Mouse (Mus musculus) CH12.LX (cell line): ENCODE measurements at regions not wholly inside any gene's neighbourhood (a gene's known extent, or its start where the extent isn't known, plus 50 kb on each side); places are given as distances from the start of the nearest gene placed in this dataset.
A peak's percentile ranks its signal among the peaks of the same experiment; 100 is the strongest.

Experiments used
- DNase-seq: peaks from one replicate; pipeline ENCODE4 v3.0.0-alpha.2; 2013; ENCODE audit errors: extremely low read depth
- H3K27ac ChIP-seq: 2 replicates; pipeline ENCODE4 v1.5.1; 2012; ENCODE audit warnings: low read depth, mild to moderate bottlenecking, control low read depth, moderate library complexity; ENCODE audit not compliant: insufficient read depth
- H3K27me3 ChIP-seq: replicated peaks from 2 replicates; pipeline ENCODE3; 2012; ENCODE audit warnings: inconsistent platforms
- H3K36me3 ChIP-seq, 2 experiments: replicated peaks in 1 of 2; 2 replicates each; pipeline versions ENCODE3 to v1.6.1; 2012; ENCODE audit warnings: inconsistent platforms in 1 of 2, low read length in 1 of 2, mild to moderate bottlenecking in 1 of 2, mixed read lengths in 1 of 2, moderate library complexity in 1 of 2; ENCODE audit not compliant: control insufficient read depth in 1 of 2, insufficient read depth in 1 of 2
- H3K4me1 ChIP-seq, 2 experiments: 2 replicates each; pipeline ENCODE4 v1.6.1; 2012; ENCODE audit warnings: inconsistent platforms in 1 of 2, moderate library complexity in 1 of 2; ENCODE audit not compliant: insufficient read depth in 2 of 2, control insufficient read depth in 1 of 2
- H3K4me2 ChIP-seq: 2 replicates; pipeline ENCODE4 v1.6.1; 2012; ENCODE audit warnings: low read depth, mild to moderate bottlenecking, control low read depth; ENCODE audit not compliant: poor library complexity, insufficient read depth, severe bottlenecking
- H3K4me3 ChIP-seq, 3 experiments: fragments of 150-350 bp in 1 of 3; sonication (generic) in 1 of 3; replicated peaks in 1 of 3; 2 replicates each; pipeline versions ENCODE3 to v1.5.1; 2011 to 2012; ENCODE audit warnings: low read depth in 2 of 3, low read length in 2 of 3, mild to moderate bottlenecking in 2 of 3, moderate library complexity in 2 of 3, control low read depth in 1 of 3, improper control_type of control experiment in 1 of 3, inconsistent platforms in 1 of 3, mixed read lengths in 1 of 3; ENCODE audit not compliant: poor library complexity in 1 of 3
- H3K79me2 ChIP-seq: replicated peaks from 2 replicates; pipeline ENCODE4 v1.6.1; 2012; ENCODE audit warnings: mild to moderate bottlenecking, moderate library complexity; ENCODE audit not compliant: control insufficient read depth, poor library complexity, insufficient read depth, severe bottlenecking; ENCODE audit errors: extremely low read depth
- H3K9ac ChIP-seq: 2 replicates; pipeline ENCODE4 v1.6.1; 2012; ENCODE audit warnings: low read depth, mild to moderate bottlenecking, control low read depth, moderate library complexity; ENCODE audit not compliant: insufficient read depth
- H3K9me3 ChIP-seq: replicated peaks from 2 replicates; pipeline ENCODE3; 2012; ENCODE audit warnings: low read length, inconsistent platforms, mixed read lengths
- BHLHE40 ChIP-seq: IDR thresholded peaks from 2 replicates; pipeline ENCODE4 v1.6.1; 2011; ENCODE audit warnings: mild to moderate bottlenecking, low read depth, low read length, improper control_type of control experiment
- CHD2 ChIP-seq: IDR thresholded peaks from 2 replicates; pipeline ENCODE4 v1.6.1; 2011; ENCODE audit warnings: low read length, improper control_type of control experiment
- E2F4 ChIP-seq: IDR thresholded peaks from 2 replicates; pipeline ENCODE4 v1.6.1; 2011; ENCODE audit warnings: low read depth, low read length, improper control_type of control experiment; ENCODE audit not compliant: insufficient replicate concordance
- EP300 ChIP-seq: IDR thresholded peaks from 2 replicates; pipeline ENCODE4 v1.6.1; 2011; ENCODE audit warnings: low read length, improper control_type of control experiment
- ETS1 ChIP-seq: conservative IDR thresholded peaks from 2 replicates; pipeline ENCODE4 v1.6.1; 2012; ENCODE audit warnings: low read depth, mild to moderate bottlenecking, inconsistent platforms, low read length, improper control_type of control experiment, moderate library complexity
- GABPA ChIP-seq: IDR thresholded peaks from 2 replicates; pipeline ENCODE4 v1.6.1; 2012; ENCODE audit warnings: low read depth, low read length, improper control_type of control experiment, inconsistent platforms; ENCODE audit not compliant: insufficient replicate concordance
- HCFC1 ChIP-seq: IDR thresholded peaks from 2 replicates; pipeline ENCODE4 v1.6.1; 2012; ENCODE audit warnings: low read depth, mild to moderate bottlenecking, inconsistent platforms, low read length, improper control_type of control experiment
- IRF4 ChIP-seq: IDR thresholded peaks from 2 replicates; pipeline ENCODE4 v1.6.1; 2014; ENCODE audit warnings: low read depth, mild to moderate bottlenecking, inconsistent platforms, low read length, improper control_type of control experiment
- KAT2A ChIP-seq: IDR thresholded peaks from 2 replicates; pipeline ENCODE4 v1.6.1; 2012; ENCODE audit warnings: low read length, improper control_type of control experiment, inconsistent platforms; ENCODE audit not compliant: insufficient replicate concordance
- MAFK ChIP-seq: IDR thresholded peaks from 2 replicates; pipeline ENCODE4 v1.6.1; 2011; ENCODE audit warnings: low read length, improper control_type of control experiment; ENCODE audit not compliant: insufficient replicate concordance
- MEF2A ChIP-seq: IDR thresholded peaks from 2 replicates; pipeline ENCODE4 v1.6.1; 2014; ENCODE audit warnings: low read depth, mild to moderate bottlenecking, inconsistent platforms, low read length, improper control_type of control experiment, borderline replicate concordance
- NRF1 ChIP-seq: IDR thresholded peaks from 2 replicates; pipeline ENCODE4 v1.6.1; 2014; ENCODE audit warnings: low read depth, mild to moderate bottlenecking, inconsistent platforms, low read length, improper control_type of control experiment, moderate library complexity
- PAX5 ChIP-seq: IDR thresholded peaks from 2 replicates; pipeline ENCODE4 v1.6.1; 2012; ENCODE audit warnings: low read length, inconsistent platforms, mixed read lengths
- POLR2A ChIP-seq: IDR thresholded peaks from 2 replicates; pipeline ENCODE4 v1.6.1; 2011; ENCODE audit warnings: low read depth, mild to moderate bottlenecking, improper control_type of control experiment, low read length
- SMC3 ChIP-seq: IDR thresholded peaks from 2 replicates; pipeline ENCODE4 v1.6.1; 2011; ENCODE audit warnings: low read depth, low read length, improper control_type of control experiment
- TBP ChIP-seq: conservative IDR thresholded peaks from 2 replicates; pipeline ENCODE4 v1.6.1; 2011; ENCODE audit warnings: low read depth, low read length, improper control_type of control experiment
- TCF12 ChIP-seq: IDR thresholded peaks from 2 replicates; pipeline ENCODE4 v1.6.1; 2014; ENCODE audit warnings: low read depth, mild to moderate bottlenecking, inconsistent platforms, low read length, improper control_type of control experiment
- USF2 ChIP-seq: conservative IDR thresholded peaks from 2 replicates; pipeline ENCODE4 v1.6.1; 2011; ENCODE audit warnings: low read depth, low read length, improper control_type of control experiment
- ZC3H11A ChIP-seq: IDR thresholded peaks from 2 replicates; pipeline ENCODE4 v1.6.1; 2012; ENCODE audit warnings: low read depth, mild to moderate bottlenecking, inconsistent platforms, low read length, improper control_type of control experiment
- ZMIZ1 ChIP-seq: IDR thresholded peaks from 2 replicates; pipeline ENCODE4 v1.6.1; 2012; ENCODE audit warnings: low read depth, mild to moderate bottlenecking, inconsistent platforms, low read length, improper control_type of control experiment
- ZNF384 ChIP-seq: IDR thresholded peaks from 2 replicates; pipeline ENCODE4 v1.6.1; 2012; ENCODE audit warnings: low read depth, low read length, improper control_type of control experiment, inconsistent platforms
- dilution Hi-C: fragments of 300-500 bp; cut with MboI; formaldehyde crosslinking; loops from 2 replicates; pipeline ENCODE4 v1.14.3; 2020; ENCODE audit warnings: low sequenced_read_pairs; ENCODE audit not compliant: extremely low pct_unique_long_range_greater_than_20kb, extremely low pct_ligation_motif_present
- in situ Hi-C: fragments of 300-500 bp; cut with MboI; formaldehyde crosslinking; loops from 3 replicates; pipeline ENCODE4 v1.14.3; 2019; ENCODE audit warnings: low sequenced_read_pairs, low pct_ligation_motif_present, low pct_unique_long_range_greater_than_20kb, mixed read lengths

- Histone ChIP-seq H3K4me3 (no peak overlapping the region), H3K79me2 (no peaks in the 10 kb centered on the region), H3K9ac (no peak overlapping the region), H3K36me3 (no peaks in the 10 kb centered on the region), H3K9me3 (no peaks in the 10 kb centered on the region), H3K27ac (no peak overlapping the region), H3K4me1 (peaks cover 4 to 21% of the 10 kb centered on the region in 2 experiments), H3K27me3 (no peaks in the 10 kb centered on the region), H3K4me2 (no peak overlapping the region)
- dilution Hi-C loops = no loop called here
- in situ Hi-C loops = no loop called here
- no peak for DNase-seq
- no peak for TF ChIP-seq ZC3H11A
- no peak for TF ChIP-seq NRF1
- no peak for TF ChIP-seq ZMIZ1
- TF ChIP-seq USF2 = no peak
- no peak for TF ChIP-seq BHLHE40
- no peak for TF ChIP-seq PAX5
- TF ChIP-seq TCF12 = no peak
- TF ChIP-seq ZNF384 = no peak
- no peak for TF ChIP-seq MAFK
- no peak for TF ChIP-seq GABPA
- no peak for TF ChIP-seq SMC3
- no peak for TF ChIP-seq POLR2A
- no peak for TF ChIP-seq CHD2
- no peak for TF ChIP-seq E2F4
Observed at GRCm38 (mm10) chr3:117226616-117227015, 134.1 kb downstream of the Plppr4 start.

- Histone ChIP-seq H3K79me2 (no peaks in the 10 kb centered on the region), H3K36me3 (no peaks in the 10 kb centered on the region), H3K9ac (no peak overlapping the region; the same call in 1 of the 2 replicates), H3K27me3 (no peaks in the 10 kb centered on the region), H3K4me3 (no peak overlapping the region), H3K27ac (peak overlapping the region; percentile 41; the same call in 1 of the 2 replicates), H3K4me1 (peaks cover 4 to 21% of the 10 kb centered on the region in 2 experiments), H3K9me3 (no peaks in the 10 kb centered on the region), H3K4me2 (peak overlapping the region; percentile 87; the same call in 1 of the 2 replicates)
- in situ Hi-C loops = no loop called here
- dilution Hi-C loops = no loop called here
- peak; percentile 27 for DNase-seq
- TF ChIP-seq KAT2A (no peak), TCF12 (0 out of 2 replicates have a peak, but pooled peaks have one; percentile 29), IRF4 (peak; percentile 80), EP300 (peak; percentile 61), CHD2 (no peak), MEF2A (peak; percentile 33; the same call in 1 of the 2 replicates), HCFC1 (no peak), PAX5 (no peak), TBP (no peak), ETS1 (no peak)
Observed at GRCm38 (mm10) chr3:117225041-117225440, 135.6 kb downstream of the Plppr4 start.
